15 mouse cellular contexts compared by ENCODE assay signal in the genomic region with DNA sequence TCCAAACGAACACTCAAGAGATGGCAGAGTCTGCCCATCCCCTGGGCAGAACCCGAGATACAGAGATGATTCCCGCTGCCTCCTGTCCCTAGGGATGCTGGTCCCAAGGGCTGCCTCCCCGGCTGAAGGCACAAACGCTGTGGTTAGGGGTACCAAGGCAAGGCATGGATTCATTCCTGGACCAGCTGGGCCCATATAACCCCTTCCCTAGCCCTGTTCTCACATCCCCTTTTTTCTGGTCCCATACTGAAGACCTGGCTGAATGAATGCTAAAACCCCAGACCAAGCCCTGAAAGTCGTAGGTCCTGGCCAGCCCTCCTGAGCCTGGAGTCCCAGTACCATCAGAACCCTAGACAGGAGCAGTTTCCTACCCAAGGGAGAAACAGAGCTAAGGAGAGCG. TPM values are rescaled to one million over a fixed set of nuclear protein-coding genes. Genes with fewer than 3 reads are reported as not detected.
"Had no signal": no experiment of that assay in that cellular context is flagged by ENCODE, and none has a peak within 500 bp of the region (broad histone marks: within the 10 kb centered on the region; RNA-seq: fewer than 3 reads in every experiment).

No protein-coding gene starts in this region.

- H3K4me2 ChIP-seq: intestine, embryonic 15.5 days; kidney, embryonic 15.5 days; limb, embryonic 15.5 days; lung, embryonic 14.5 days; stomach, embryonic 15.5 days had no signal

- H3K4me3 ChIP-seq: intestine, embryonic 15.5 days; kidney, embryonic 15.5 days; limb, embryonic 15.5 days; stomach, embryonic 15.5 days had no signal

- H3K27me3 ChIP-seq: intestine, embryonic 15.5 days; kidney, embryonic 15.5 days; limb, embryonic 15.5 days; stomach, embryonic 15.5 days had no signal

- DNase-seq: kidney, postnatal 10 days; layer of hippocampus, adult 9-11 months; lung, embryonic 14.5 days; right cerebral cortex, postnatal 25 days; spleen, adult 18-20 months; thymus, postnatal 25 days had no signal

- H3K9me3 ChIP-seq: intestine, embryonic 15.5 days; kidney, embryonic 15.5 days; limb, embryonic 15.5 days; stomach, embryonic 15.5 days had no signal

- H3K9ac ChIP-seq: intestine, embryonic 15.5 days; kidney, embryonic 15.5 days; limb, embryonic 15.5 days; lung, embryonic 14.5 days; stomach, embryonic 15.5 days had no signal

- H3K4me1 ChIP-seq: limb, embryonic 15.5 days; stomach, embryonic 15.5 days had no signal

- H3K27ac ChIP-seq: intestine, embryonic 15.5 days; kidney, embryonic 15.5 days; limb, embryonic 15.5 days; macrophage; stomach, embryonic 15.5 days had no signal

- ATAC-seq: intestine, embryonic 15.5 days; lung, postnatal 0 days had no signal

RNA-seq across cellular contexts. Expression of a gene that starts 1.6 kb away (rescaled TPM):
- polyA plus RNA-seq: macrophage; midbrain, embryonic 14.5 days; midbrain, postnatal 0 days; thymus, postnatal 0 days had no signal
